Mouse (Mus musculus): ENCODE results near the gene Pla2g12b.
"Not testable (repeated sequence)": the region's sequence is repeated elsewhere in the genome, so short reads cannot be mapped to it uniquely, and the experiment has no call there.

Pla2g12b gene

GRCm38 (mm10) chr10:59402899-59403792 lies at the start of gene Pla2g12b:
Pla2g12b (plus strand) TSS chr10:59403660.
- DNase-seq, result no peak

GRCm38 (mm10) chr10:59354120-59354519 lies 49.3 kb upstream of the Pla2g12b start:
- no peak for DNase-seq

- DNase-seq, result no peak
Observed at GRCm38 (mm10) chr10:59355020-59355419, 48.4 kb upstream of the Pla2g12b start.

- DNase-seq, result no peak
Observed at GRCm38 (mm10) chr10:59358744-59359143, 44.7 kb upstream of the Pla2g12b start.

GRCm38 (mm10) chr10:59363208-59363607 lies 40.3 kb upstream of the Pla2g12b start:
- no peak for DNase-seq

DNA sequence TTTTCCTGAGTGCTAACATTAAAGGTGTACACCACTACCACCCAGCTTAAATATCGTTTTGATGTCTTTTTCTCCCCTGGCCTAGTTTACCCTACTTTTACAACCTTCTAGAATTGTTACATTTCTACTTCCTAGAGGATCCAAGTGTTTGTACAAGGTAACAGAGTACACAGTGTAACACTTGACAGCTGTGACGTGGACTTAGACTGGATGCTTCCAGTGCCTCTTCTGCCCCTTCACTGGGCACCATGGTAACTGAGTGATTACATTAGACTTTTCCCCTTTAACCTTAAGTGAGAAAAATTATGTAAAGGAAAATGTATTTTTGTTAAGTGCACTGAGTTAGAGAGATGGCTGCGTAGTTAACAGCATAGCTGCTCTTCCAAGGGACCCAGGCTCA lies 38.9 kb upstream of the Pla2g12b start:
- no peak for DNase-seq

DNA sequence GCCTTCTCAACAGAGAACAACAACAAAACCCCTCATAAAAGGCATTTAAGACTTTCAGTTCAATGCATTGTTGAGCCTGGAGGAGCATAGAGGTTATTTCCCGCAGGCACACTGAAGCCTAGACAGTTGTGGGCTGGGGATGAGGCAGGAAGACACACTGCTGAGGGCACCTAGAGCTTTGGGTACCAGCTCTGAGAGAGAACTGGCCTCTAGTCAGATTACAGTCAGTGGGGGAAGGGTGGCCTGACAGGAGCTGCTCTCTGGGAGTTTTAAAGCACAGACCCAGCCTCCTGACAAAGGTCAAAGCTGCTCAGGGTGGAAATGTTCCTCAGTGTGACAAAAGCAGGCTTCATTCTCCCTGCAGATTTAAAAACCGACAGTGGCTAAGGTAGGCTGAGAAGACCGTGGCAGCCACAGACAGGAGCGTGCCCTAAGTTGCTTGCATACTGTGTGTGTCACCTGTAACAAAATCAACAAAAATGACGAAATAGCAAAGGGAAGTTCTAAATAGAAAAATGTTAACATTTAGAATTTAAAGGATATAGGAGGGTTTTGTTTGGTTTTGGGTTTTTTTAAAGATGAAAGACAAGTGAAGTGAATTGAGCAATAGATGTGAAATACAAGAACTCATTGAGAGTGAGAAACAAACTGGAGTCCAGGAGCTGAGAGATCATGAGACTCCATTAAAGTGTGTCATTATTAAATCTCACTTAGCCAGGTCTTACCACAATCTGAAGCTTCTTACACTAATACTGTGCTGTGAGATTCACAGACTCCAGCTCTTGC lies 37.5 kb upstream of the Pla2g12b start:
- DNase-seq, result no peak

GRCm38 (mm10) chr10:59366746-59367145 lies 36.7 kb upstream of the Pla2g12b start:
- no peak for DNase-seq

DNA sequence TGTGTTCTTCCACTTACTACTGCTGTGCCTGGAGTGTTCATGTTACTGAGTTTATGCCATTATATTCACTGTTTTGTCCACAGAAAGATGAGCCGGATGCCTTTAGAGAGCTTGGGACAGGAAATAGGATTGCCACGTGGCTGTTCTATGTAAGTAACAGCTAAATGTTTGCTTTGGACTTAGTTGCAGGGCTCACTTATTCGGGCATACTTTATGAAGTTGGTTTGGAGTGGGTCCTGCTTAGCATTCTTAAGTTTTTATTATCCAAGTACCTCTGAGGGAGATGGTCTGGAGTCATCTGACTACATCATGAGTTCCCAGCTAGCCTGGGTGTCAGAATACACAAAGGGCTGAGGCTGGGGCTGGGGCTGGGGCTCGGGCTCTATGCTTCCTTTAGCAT lies 36.3 kb upstream of the Pla2g12b start:
- DNase-seq, result no peak

- no peak for DNase-seq
Observed at GRCm38 (mm10) chr10:59368729-59369128, 34.7 kb upstream of the Pla2g12b start.

GRCm38 (mm10) chr10:59369426-59369825 lies 34.0 kb upstream of the Pla2g12b start:
- DNase-seq, result no peak

- DNase-seq, result no peak
Observed at GRCm38 (mm10) chr10:59377906-59378305, 25.6 kb upstream of the Pla2g12b start.

DNA sequence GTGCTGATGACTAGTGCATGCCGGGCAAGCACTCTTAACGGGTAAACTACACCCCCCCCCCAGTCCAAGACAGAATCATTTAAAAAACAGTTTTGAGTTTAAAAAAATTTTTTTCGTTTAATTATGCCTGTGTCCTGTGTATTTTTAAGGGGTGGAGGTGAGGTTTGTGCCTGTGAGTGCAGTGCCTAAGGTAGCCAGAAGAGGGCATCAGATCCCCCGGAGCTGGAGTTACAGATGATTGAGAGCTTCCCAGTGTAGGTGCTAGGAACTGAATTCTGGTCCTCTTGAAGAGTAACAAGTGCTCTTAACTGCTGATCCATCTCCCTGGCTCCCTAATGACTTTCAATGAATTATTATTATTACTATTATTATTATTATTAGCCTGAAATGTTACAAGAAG lies 24.7 kb upstream of the Pla2g12b start:
- no peak for DNase-seq

- DNase-seq, result no peak
Observed at GRCm38 (mm10) chr10:59379927-59380326, 23.5 kb upstream of the Pla2g12b start.

DNA sequence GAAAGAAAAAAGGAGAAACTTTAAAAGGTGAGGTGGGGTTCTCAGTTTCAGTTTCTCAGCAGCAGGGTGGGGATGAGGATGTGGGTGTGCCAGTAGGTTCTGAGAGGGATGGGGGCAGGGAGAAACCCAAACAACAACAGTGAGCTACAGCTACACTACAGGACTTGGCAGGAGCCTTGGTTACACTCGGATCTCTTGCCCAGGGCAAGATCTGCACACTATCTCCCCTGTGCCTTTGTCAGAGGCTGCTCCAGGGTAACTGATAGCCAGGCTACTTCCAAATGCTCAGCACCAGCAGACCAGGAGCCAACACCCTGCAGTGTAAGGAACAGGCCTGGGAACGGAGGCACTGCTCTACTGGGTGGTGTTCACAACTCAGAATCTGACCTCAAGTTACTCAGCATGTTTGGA lies 23.0 kb upstream of the Pla2g12b start:
- DNase-seq, result no peak

DNA sequence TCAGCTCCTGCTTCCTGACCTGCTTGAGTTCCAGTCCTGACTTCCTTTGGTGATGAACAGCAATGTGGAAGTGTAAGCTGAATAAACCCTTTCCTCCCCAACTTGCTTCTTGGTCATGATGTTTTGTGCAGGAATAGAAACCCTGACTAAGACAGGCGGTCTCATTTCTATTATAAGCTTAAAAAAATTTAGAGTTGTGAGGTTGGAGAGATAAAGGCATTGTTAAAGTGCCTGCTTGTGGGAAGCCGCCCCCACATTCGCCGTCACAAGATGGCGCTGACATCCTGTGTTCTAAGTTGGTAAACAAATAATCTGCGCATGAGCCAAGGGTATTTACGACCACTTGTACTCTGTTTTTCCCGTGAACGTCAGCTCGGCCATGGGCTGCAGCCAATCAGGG lies 21.9 kb upstream of the Pla2g12b start:
- DNase-seq, result not testable (repeated sequence)

DNA sequence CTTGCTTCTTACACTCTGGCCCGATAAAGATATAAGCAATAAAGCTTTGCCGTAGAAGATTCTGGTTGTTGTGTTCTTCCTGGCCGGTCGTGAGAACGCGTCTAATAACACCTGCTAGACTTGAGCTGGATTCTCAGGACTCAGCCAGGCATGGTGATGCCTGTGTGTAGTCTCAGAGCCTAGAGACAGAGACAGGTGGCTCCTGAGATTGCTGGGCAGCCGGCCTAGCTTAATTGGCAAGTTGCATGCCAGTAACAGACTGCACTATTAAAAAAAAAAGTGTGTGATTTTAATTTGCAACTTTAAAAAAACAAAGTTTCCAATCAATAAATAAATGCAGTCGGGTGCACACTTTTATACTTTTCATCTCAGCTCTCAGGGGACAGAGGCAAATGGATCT lies 16.5 kb upstream of the Pla2g12b start:
- DNase-seq, result no peak

- DNase-seq, result no peak
Observed at GRCm38 (mm10) chr10:59389652-59390051, 13.8 kb upstream of the Pla2g12b start.

DNA sequence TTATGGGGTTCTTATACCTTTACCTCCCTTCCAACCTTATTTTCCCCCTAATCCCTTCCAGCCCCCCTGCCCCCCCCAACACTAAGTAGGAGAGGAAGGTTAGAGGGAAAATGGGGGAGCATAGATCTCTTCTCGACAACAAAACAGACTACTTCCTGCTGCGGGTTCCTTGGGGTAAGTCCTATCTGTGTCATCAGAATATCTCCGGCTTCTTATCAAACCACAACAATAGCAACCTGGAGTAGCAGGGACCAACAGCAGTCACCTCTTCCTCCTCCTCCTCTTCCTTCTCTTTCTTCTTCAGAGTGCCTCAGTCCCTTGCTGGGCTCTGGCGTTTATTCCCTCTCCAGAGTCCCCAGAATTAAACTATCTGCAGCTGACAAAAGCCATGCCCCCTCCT lies 11.6 kb upstream of the Pla2g12b start:
- DNase-seq, result no peak

- not testable (repeated sequence) for DNase-seq
Observed at GRCm38 (mm10) chr10:59395461-59395860, 8.0 kb upstream of the Pla2g12b start, which contains the start of gene Gm10273. Gm10273 (plus strand) TSS chr10:59395632.

DNA sequence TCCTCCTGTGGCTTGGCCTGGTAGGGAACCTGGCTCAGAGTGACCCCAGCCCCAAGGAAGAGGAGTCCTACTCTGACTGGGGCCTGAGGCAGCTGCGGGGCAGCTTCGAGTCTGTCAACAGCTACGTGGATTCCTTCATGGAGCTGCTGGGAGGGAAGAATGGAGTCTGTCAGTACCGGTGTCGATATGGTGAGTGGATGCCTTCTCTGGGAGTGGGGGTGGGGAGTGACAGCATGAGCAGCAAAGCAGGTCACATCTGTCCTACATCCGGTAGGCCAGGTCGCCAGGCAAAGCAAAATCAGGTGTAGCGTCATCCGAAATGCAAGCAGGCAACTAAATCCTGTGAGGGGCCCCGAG lies 311 bp downstream of the Pla2g12b start:
- DNase-seq, result no peak

DNA sequence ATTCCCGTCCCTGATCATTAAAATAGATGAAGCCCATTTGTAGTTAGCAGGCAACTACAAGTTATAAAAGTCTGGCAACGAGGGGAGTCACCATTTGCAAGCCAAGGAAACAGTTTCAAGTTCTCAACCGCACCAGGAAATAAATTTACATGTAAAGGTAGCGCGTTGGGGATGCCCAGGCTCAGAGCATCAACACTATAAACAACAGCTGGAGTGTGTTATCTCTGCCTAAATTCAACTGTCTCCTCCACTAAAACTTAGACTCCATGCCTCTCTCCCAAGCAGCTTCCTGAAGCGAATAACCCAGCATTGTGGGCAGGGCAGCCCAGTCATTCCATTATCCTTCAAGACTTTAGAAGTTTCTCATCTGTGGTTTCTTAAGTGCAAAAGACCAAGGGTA lies 5.0 kb downstream of the Pla2g12b start:
- DNase-seq, result no peak

- DNase-seq, result no peak
Observed at GRCm38 (mm10) chr10:59410264-59410663, 6.8 kb downstream of the Pla2g12b start.

DNA sequence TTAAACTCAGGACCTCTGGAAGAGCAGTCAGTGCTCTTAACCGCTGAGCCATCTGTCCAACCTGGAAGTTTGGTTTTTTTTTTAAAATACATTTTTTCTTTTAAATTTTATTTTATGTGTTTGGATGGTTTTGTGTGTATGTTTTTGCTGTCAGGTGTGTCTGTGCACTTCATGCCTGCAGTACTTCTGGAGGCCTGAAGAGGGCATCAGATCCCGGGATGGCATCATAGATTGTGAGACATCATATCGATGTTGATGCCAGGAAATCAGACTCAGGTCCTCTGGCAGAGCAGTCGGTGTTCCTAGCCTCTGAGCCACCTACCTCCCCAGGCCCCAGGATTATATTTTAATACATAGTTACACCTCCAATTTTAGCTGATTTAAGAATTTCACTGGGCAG lies 10.3 kb downstream of the Pla2g12b start:
- no peak for DNase-seq

Measured in embryo, embryonic 11 days (tissue).